Mouse (Mus musculus) natural killer cell, adult 2 months (primary cell): ENCODE data around the gene Nsmce3.

Experiments used
- DNase-seq, 2 experiments: peaks; one replicate each; pipeline ENCODE4 v3.0.0; 2022; ENCODE audit warnings: low spot score in 2 of 2

Nsmce3 gene

GRCm38 (mm10) chr7:64862978-64863377, 9.8 kb downstream of the Nsmce3 start:
- DNase-seq, result no peak

DNA sequence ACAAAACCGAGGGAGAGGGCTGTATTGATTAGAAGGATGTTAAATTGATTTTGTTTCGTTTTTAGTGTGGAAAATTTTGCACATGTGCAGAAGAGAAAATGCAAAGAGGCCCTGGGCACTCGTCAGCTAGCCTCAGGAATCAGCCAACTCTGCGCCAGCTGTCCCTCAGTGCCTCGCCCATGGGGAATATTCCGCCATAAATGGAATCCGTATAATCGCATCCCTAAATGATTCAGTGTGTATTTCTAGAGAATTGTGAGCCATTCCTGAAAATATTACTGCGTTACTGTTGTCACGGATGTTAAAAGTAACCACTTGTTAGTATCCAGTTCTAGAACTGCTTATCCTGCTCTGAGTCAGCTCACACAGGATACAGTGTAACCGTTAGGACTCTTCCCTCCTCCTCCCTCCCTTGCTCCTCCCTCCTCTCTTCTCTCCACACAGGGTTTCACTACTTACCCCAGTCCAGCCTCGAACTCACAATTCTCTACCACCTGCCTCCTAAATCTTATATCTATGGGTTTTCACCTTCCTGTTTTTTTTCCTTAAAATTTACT, 16.2 kb downstream of the Nsmce3 start:
- no peak for DNase-seq

DNA sequence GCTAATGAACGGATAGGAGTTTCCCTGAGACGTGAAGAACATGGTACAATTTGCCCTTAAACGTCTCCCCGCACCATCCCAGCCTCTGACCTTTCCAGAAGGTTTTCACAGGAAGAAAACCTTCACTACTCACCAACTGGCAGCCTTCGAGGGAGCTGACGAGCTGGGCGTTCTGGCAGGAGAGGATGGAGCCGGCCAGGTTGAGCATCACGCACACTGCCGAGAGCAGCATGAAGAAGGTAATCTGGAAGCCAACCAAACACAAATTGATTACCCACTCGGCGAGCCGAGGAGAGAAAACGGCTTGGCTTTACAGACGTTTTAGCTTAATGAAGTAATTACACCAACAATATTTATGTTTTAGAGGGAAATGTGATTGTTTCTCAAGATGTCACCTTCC, 16.8 kb downstream of the Nsmce3 start:
- DNase-seq, result no peak

DNA sequence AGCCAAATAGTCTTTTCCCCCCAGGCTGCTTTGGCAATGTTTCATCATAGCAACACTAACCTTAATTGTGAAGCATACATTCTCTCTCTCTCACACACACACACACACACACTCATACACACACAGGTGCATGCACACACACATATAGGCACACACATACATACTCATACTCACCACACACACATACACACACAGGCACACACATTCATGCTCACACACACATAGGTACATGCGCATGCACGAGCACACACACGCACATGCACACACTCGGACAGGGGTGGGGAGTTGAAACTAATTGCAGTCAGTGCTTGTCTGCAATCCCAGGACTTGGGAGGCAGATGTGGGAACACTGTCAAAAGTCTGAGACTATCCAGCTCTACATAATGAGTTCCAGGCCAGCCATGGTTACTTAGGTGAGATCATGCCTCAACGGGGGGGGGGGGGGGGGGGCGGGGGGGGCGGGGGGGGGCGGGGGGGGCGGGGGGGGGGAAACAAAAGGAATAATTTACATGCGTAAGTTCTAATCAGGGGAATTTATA, 17.3 kb downstream of the Nsmce3 start:
- DNase-seq, result no peak

DNA sequence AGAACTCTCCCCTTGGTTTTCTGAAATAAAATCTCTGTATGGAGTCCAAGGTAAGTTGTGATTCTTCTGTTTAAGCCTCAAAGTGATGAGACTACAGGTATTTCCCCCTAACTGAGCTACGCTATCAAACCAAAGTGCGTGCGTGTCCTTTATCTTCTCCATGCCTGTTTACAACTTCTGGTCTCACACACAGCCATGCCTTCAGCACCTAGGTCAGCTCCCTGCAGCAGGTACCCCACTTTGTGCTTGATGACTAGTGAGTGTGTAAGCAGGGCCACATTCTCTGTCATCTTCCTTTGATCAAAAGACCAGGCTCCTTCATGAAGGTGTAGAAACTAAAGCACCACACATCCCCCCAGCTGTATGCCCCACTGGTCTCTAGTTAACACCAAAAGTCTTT, 22.0 kb downstream of the Nsmce3 start:
- no peak for DNase-seq

- no peak for DNase-seq
Observed at GRCm38 (mm10) chr7:64847366-64847899, 25.4 kb downstream of the Nsmce3 start.

DNA sequence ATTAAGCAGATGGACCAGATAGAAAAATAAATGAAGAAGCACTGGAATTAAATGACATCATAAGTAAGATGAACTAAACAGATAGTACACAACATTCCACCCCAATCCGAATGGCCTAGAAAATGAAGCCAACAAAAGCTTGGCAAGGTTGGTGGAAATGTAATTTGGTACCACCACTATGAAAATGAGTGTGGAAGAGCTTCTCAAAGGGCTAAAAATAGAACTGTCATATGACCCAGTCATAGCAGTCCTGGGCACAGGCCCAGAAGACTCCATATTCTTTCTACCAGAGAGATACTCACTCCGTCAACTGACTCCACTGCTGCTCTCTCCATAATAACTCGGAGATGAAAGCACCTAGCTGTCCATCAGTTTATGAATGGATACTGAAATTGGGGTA, 26.7 kb downstream of the Nsmce3 start:
- DNase-seq, result no peak

DNA sequence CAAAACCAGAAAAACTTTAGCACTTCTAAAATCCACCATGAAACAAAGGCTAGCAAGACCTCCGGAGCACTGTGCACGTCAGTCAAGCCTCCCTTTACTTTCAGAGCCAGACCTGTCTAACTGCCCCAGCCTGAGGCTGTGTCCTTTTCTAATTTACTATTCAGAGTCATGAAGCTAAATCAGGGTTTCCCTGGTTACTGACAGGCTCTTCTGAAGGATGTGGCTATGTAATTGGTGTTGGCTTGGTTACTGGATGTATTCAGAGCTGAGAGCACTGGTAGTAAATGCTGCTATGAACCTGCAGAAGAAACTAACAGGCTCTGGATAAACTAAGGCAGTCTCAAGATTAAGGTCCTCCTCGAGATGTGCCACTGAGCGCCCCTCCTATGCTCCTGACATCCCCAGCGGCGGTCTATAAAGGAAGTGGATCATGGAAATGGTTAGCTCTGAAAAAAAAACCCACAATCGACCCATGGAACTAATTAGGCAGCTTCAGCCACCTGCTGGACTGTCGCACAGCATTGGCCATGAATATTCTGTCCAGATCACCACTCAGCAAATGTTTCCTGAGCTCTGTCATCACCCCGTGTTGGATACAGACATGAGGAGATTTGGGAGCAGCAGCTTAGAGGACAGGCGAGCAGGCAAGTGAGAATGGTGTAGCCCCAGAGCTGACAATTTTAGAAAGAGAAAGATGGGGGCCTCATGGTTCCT, 31.7 kb downstream of the Nsmce3 start:
- no peak for DNase-seq

- no peak for DNase-seq
Observed at GRCm38 (mm10) chr7:64840576-64840895, 32.3 kb downstream of the Nsmce3 start.

DNA sequence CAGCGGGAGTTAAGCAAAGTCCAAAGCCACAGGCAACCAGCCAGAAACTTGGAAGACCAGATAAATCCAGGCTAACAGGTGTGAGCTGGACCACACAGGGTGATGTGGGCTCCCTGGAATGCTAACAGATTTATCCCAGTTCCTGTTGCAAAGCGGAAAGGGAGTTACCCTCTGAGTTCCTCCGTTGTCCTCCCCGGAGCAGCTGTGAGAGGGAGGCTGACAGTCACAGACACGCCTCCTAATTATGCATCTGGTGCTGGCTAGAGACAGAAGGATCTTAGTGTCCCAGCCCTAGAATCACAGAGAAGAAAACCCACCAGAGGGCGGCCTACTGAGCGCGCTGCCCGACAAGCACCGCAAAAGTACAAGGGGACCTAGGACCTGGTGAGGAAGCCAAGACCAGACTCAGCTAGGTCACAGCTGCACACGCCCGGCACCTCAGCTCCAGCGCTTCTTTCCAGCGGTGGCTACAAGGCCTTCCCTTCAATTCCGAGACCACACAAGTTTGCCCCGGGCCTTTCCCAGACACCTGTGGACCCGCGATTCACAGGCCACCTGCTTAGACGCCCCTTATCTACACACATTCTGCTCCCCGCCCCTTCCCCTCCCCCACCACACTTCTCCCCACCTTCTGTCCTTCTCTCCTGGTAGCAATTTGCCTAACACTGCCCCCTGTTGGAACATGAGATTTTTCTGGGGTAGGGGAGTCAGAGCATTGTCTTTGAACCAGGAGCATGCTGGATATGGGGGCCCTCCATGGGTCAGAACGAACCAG, 32.8 kb downstream of the Nsmce3 start:
- no peak for DNase-seq

- DNase-seq, result no peak
Observed at GRCm38 (mm10) chr7:64839281-64839680, 33.5 kb downstream of the Nsmce3 start.

DNA sequence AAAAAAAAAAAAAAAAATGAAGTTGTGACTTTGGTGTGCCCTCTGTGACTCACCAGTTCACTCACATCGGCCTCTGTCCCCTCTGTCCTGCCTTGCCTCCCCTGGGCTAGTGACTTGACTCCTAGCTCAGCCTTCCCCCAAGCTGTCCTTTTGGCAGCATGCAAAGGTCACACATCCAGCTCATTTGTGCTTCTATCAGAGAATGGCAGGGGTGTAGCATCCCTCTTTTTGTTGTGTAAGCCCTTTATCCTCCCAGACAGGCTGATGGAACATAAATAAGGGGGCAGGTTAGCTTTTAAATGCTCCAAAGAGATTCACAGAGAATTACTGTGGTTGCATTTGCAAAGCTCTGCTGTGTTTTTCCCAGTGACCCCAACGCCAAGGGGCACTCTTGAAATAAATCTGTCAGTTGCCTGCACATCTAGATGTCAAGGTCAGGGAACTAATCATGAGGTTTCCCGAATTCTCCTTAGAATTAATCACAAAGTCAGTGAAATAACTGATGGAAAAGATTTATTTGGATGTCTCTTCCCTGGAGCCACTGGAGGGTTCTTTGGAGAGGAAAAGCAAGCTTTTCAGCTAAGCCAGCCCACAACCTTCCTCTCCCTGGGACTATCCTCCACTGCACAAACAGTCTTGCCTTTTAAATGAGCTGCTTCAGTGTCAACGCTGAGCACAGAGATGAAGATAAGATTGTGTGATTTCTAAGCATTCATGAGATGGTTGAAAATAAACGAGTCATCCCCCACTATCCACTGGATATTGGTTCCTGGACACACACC, 42.4 kb downstream of the Nsmce3 start:
- DNase-seq, result no peak

GRCm38 (mm10) chr7:64821081-64821480, 51.7 kb downstream of the Nsmce3 start:
- DNase-seq, result no peak

- DNase-seq, result no peak
Observed at GRCm38 (mm10) chr7:64819683-64820082, 53.1 kb downstream of the Nsmce3 start.
